Mouse (Mus musculus) heart, postnatal 0 days (tissue): Measurements from ENCODE around the gene Fam135a. TPM values are rescaled to one million over a fixed set of nuclear protein-coding genes. Genes with fewer than 3 reads are reported as not detected.

ENCODE experiments used
- ATAC-seq: fragments of 200-750 bp; cut with Nextera tagmentation; 2 replicates; pipeline ENCODE4 v1.8.0; 2017; ENCODE audit warnings: low read depth, moderate number of reproducible peaks, moderate library complexity; ENCODE audit not compliant: insufficient read depth
- DNase-seq: peaks from one replicate; pipeline ENCODE4 v3.0.0-alpha.2; 2016; ENCODE audit warnings: low spot score
- H3K27ac ChIP-seq: fragments of 300-500 bp; sonication (generic); 2 replicates; pipeline ENCODE4 v1.5.1; 2014; ENCODE audit warnings: low read depth, mild to moderate bottlenecking
- H3K27me3 ChIP-seq: fragments of 300-500 bp; sonication (generic); 2 replicates; pipeline ENCODE4 v1.6.1; 2014; ENCODE audit warnings: low read length, mixed read lengths; ENCODE audit not compliant: control insufficient read depth, insufficient read depth
- H3K36me3 ChIP-seq: fragments of 300-500 bp; sonication (generic); replicated peaks from 2 replicates; pipeline ENCODE4 v1.6.1; 2014; ENCODE audit warnings: low read length, mixed read lengths; ENCODE audit not compliant: control insufficient read depth, insufficient read depth
- H3K4me1 ChIP-seq: fragments of 300-500 bp; sonication (generic); 2 replicates; pipeline ENCODE4 v1.6.1; 2014; ENCODE audit warnings: antibody characterized with exemption; ENCODE audit not compliant: control insufficient read depth, insufficient read depth
- H3K4me2 ChIP-seq: fragments of 300-500 bp; sonication (generic); 2 replicates; pipeline ENCODE4 v1.6.1; 2014; ENCODE audit warnings: low read depth, mild to moderate bottlenecking, low read length, moderate library complexity
- H3K4me3 ChIP-seq: fragments of 300-500 bp; sonication (generic); 2 replicates; pipeline ENCODE4 v1.5.1; 2014; ENCODE audit warnings: low read depth, low read length
- H3K9ac ChIP-seq: fragments of 300-500 bp; sonication (generic); replicated peaks from 2 replicates; pipeline ENCODE4 v1.6.1; 2014; ENCODE audit warnings: low read depth, low read length, mixed read lengths
- H3K9me3 ChIP-seq: fragments of 300-500 bp; sonication (generic); replicated peaks from 2 replicates; pipeline ENCODE4 v1.6.1; 2016; ENCODE audit warnings: low read length; ENCODE audit not compliant: control insufficient read depth
- CTCF ChIP-seq: IDR thresholded peaks from 2 replicates; pipeline ENCODE4 v1.5.1; 2016; ENCODE audit warnings: antibody characterized with exemption, control low read depth, low read depth
- EP300 ChIP-seq: IDR thresholded peaks from 2 replicates; pipeline ENCODE4 v1.6.1; 2016; ENCODE audit warnings: antibody characterized with exemption, low read depth
- WGBS: fragments of 180-500 bp; shearing (Covaris S2); extraction: QIAGEN DNeasy Blood & Tissue Kit; methylation state at CpG from one replicate; pipeline ENCODE4 v1.1.7; 2014; 5-methylcytosine and 5-hydroxymethylcytosine counted together
- polyA plus RNA-seq: library from polyadenylated mRNA; unstranded; fragments of >200 nt; fragmentation: Nextera tagmentation; extraction: Ambion mirVana; gene quantifications from 2 replicates; pipeline ENCODE4 v1.2.1, GENCODE M21; 2015
- total RNA-seq: library from RNA; depleted of rRNA; stranded (reverse); fragments of >200 nt; gene quantifications from 2 replicates; pipeline ENCODE4 v1.2.3, GENCODE M21; 2014; ENCODE audit warnings: low replicate concordance

Gene Fam135a
- total and polyA plus RNA-seq, 2 experiments from 2014 or later: 18.0 to 25.2 TPM

- WGBS: 43% methylated on average over 19 of the region's 19 CpGs
- H3K4me2 ChIP-seq: no peak overlapping the region
- H3K36me3 ChIP-seq: no peaks in the 10 kb centered on the region
- H3K4me1 ChIP-seq: no peaks in the 10 kb centered on the region
- no peak overlapping the region for H3K4me3 ChIP-seq
- H3K9ac ChIP-seq: no peak overlapping the region
- ATAC-seq (no peak), DNase-seq (no peak)
- H3K9me3 ChIP-seq: no peaks in the 10 kb centered on the region
- TF ChIP-seq EP300 (no peak), CTCF (no peak)
- H3K27me3 ChIP-seq: no peaks in the 10 kb centered on the region
- H3K27ac ChIP-seq: no peak overlapping the region
Measured at GRCm38 (mm10) chr1:24133853-24134252, 33.7 kb upstream of the Fam135a start.

DNA sequence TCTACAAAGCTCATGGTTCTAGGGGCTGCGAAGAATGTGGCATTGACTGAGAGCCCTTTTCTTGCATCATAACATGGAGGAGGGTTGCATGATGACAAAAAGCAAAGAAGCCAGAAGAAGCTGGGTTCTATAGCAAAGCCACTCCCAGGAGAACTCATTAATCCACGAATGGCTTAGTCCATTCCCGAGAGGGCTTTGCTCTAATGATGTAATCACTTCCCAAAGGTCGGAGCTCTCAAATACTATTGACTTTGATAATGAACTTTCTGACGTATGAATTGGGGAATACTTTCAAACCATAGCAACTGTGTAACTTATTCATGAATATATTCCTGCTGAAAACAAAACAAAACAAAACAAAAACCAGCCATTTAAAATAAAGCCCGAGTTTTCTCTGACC, 27.7 kb upstream of the Fam135a start:
- no peak overlapping the region for H3K4me2 ChIP-seq
- no peak for ATAC-seq
- H3K4me1 ChIP-seq: no peaks in the 10 kb centered on the region
- 58% methylated on average over 6 of the region's 6 CpGs for WGBS
- no peaks in the 10 kb centered on the region for H3K9me3 ChIP-seq
- H3K4me3 ChIP-seq: no peak overlapping the region
- H3K27me3 ChIP-seq: no peaks in the 10 kb centered on the region
- DNase-seq: no peak
- H3K9ac ChIP-seq: no peak overlapping the region
- no peak for TF ChIP-seq CTCF
- H3K27ac ChIP-seq: no peak overlapping the region
- H3K36me3 ChIP-seq: no peaks in the 10 kb centered on the region

DNA sequence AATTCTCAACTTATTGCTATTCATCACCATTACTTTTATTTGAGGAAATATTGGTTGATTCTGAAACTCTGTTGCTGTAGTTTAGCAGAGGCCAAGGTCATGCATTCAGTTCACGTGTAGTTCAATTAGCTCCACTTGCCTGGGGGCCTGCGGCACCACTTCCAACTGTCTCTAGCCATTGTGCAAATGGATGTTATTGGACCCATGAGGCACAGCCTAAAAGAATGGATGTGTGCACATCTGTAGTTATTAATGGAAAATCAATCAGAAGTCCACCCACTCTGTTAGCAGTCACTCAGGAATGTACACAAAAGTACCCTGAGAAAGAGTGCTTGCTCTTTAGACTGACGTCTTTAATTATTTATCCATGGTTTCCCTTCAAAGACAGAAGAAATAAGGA, 24.5 kb upstream of the Fam135a start:
- H3K4me2 ChIP-seq: no peak overlapping the region
- no peak for TF ChIP-seq CTCF
- no peak for TF ChIP-seq EP300
- no peaks in the 10 kb centered on the region for H3K9me3 ChIP-seq
- H3K4me1 ChIP-seq: no peaks in the 10 kb centered on the region
- no peak overlapping the region for H3K9ac ChIP-seq
- no peak overlapping the region for H3K4me3 ChIP-seq
- no peaks in the 10 kb centered on the region for H3K36me3 ChIP-seq
- ATAC-seq (no peak), DNase-seq (no peak)
- no peaks in the 10 kb centered on the region for H3K27me3 ChIP-seq
- no peak overlapping the region for H3K27ac ChIP-seq
- WGBS: 84% methylated on average over 3 of the region's 3 CpGs

- no peak overlapping the region for H3K4me2 ChIP-seq
- H3K9ac ChIP-seq: no peak overlapping the region
- ATAC-seq: no peak
- no peak overlapping the region for H3K27ac ChIP-seq
- no peak for TF ChIP-seq EP300
- TF ChIP-seq CTCF: no peak
- 86% methylated on average over 1 of the region's 1 CpGs for WGBS
- no peaks in the 10 kb centered on the region for H3K27me3 ChIP-seq
- H3K4me1 ChIP-seq: no peaks in the 10 kb centered on the region
- no peak for DNase-seq
- H3K9me3 ChIP-seq: no peaks in the 10 kb centered on the region
- H3K4me3 ChIP-seq: no peak overlapping the region
- no peaks in the 10 kb centered on the region for H3K36me3 ChIP-seq
Measured at GRCm38 (mm10) chr1:24122582-24122981, 22.4 kb upstream of the Fam135a start.

GRCm38 (mm10) chr1:24107971-24108773, 8.0 kb upstream of the Fam135a start:
- 23% methylated on average over 10 of the region's 10 CpGs for WGBS
- DNase-seq: no peak
- Histone ChIP-seq H3K27ac (no peak overlapping the region), H3K36me3 (no peaks in the 10 kb centered on the region), H3K4me1 (no peaks in the 10 kb centered on the region), H3K9ac (no peak overlapping the region), H3K4me2 (no peak overlapping the region), H3K4me3 (no peak overlapping the region), H3K9me3 (no peaks in the 10 kb centered on the region), H3K27me3 (no peaks in the 10 kb centered on the region)
- ATAC-seq: no peak
- TF ChIP-seq EP300 (no peak), CTCF (no peak)

- no peak overlapping the region for H3K4me3 ChIP-seq
- TF ChIP-seq CTCF: no peak
- TF ChIP-seq EP300: no peak
- H3K4me2 ChIP-seq: peak overlapping the region; percentile 35; the same call in 1 of the 2 replicates
- H3K9ac ChIP-seq: no peak overlapping the region
- no peaks in the 10 kb centered on the region for H3K27me3 ChIP-seq
- ATAC-seq (peak; percentile 20; the same call in 1 of the 2 replicates), DNase-seq (no peak)
- no peak overlapping the region for H3K27ac ChIP-seq
- no peaks in the 10 kb centered on the region for H3K4me1 ChIP-seq
- H3K9me3 ChIP-seq: no peaks in the 10 kb centered on the region
- H3K36me3 ChIP-seq: no peaks in the 10 kb centered on the region
- WGBS: 25% methylated on average over 11 of the region's 11 CpGs
Measured at GRCm38 (mm10) chr1:24107378-24107777, 7.2 kb upstream of the Fam135a start.
